Mouse (Mus musculus): ENCODE data around the gene Olfr822.
"Not testable (repeated sequence)": the region's sequence is repeated elsewhere in the genome, so short reads cannot be mapped to it uniquely, and the experiment has no call there.

Olfr822 gene

DNA sequence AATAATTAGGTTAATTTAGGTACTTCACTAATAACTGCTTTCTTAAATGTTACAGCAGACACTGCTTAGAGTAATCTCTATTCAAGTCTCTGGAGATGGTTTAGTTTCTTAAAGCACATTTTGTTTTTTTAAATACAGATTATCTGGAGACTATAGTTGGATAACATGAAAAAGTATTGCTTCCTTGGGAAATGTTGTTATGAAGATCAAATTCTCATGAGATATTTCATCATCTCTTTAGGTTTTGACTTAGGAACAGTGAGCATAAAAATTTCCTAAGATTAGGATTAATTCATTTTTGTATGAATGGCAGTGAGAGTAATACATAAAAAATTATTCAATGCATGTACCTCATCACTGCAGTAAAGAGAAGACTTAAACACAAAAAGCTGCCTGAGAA, at the start of gene Olfr822:
TSS of gene Olfr822 (plus strand) at position 301 of the 400 bp plus-strand sequence.
- DNase-seq, result no peak

DNA sequence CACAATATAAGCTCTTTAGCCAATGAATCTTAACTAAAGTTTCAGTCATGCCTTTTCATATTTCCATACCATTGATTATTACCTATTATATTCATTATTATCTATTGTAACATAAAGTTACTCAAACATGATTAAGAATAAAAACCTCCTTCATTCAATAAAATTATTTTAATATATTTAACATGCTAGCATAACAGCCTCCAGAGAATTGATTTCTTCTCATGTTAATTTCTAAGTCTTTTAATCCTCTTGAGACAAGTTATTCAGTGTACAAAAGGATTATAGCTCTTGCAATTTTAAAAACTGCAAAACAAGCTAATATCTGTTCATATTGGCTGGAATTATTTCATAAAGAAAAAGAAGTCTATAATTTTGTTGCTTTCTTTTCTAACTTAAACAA, 41.0 kb upstream of the Olfr822 start, which contains the start of gene Olfr821:
TSS of gene Olfr821 (plus strand) at position 301 of the 400 bp plus-strand sequence.
- DNase-seq, result no peak

DNA sequence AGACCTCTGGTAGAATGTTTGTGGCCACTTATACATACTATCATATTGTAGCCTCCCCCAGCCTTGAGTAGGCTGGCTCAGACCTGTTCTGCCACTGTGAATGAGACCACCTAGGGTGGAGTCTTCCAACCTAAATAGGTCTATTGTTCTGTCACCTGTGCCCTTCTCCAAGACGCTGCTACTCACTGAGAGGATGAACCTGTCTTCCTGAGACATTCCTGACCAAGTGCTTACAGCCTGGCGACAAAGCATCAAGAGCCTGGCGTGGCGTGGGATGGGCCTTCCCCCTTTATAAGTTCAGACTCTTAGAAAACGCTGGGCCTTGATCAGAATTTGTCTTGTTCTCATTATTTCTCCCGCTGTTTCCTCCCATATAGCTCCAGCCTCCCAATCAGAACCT, 33.9 kb upstream of the Olfr822 start:
- DNase-seq, result no peak

DNA sequence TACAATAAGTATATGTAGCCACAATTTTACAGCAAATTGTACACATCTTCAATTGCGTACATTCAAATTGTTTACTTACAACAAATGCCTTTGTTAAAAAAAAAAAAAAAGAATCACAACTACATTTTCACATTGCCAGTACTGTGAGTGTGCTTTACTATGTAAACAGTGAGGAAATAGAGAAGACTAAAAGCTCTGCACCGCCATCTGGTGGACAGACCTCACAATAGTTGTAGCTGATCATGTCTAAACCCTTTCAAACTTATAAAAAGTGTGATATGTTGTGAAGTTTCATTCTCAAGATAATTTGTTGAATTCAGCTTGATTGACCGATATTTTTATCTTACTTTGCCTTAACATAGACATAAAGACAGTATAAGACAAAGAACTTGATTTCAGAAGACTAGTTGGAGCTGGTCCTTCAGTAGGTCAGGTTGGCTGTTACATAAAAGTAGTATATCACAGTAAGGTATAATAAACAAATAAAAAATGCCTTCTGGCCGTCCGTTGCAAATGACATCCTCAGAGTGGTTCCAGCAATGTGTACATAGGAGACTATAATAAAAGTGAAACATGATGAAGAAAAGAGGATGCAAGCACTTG, 21.9 kb downstream of the Olfr822 start:
- DNase-seq, result peak; percentile 6

DNA sequence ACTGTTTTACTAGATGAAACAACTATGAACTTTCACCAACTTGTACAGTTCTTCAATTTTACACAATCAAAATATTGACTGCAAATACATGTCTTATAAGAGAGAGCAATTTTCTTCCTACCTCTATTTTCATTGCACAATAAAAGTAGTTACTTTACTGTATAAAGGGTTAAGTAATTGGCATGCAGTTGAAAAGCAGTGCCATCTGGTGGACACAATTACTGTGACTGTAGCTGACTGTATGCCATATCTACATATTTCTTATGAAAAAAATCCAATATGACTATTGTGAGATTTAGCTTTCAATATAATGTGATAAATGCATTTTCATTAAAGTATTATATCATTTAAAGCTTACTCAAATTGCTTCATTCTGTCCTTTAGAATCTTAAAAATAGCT, 25.1 kb downstream of the Olfr822 start:
- no peak for DNase-seq

DNA sequence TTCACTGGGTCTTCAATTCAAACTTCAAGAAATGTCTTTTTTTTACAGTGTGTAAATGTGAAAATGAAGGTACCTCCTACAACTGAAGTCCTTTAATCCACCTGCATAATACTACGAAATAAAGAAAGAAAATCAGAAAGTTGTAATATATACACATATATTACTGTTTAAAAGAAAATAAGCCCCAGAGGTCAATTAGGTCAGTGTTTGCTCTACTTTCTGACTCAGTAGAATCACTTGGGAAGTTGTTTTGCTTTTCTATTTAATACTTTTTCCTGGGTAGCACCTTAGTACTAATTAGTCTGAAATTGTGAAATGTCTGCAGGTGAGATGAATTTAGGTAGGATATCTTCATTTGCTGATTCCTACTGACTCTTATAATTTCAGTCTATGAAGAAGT, 44.3 kb downstream of the Olfr822 start, which contains the start of gene Olfr823:
TSS of gene Olfr823 (minus strand) at position 101 of the 400 bp plus-strand sequence.
- not testable (repeated sequence) for DNase-seq

DNA sequence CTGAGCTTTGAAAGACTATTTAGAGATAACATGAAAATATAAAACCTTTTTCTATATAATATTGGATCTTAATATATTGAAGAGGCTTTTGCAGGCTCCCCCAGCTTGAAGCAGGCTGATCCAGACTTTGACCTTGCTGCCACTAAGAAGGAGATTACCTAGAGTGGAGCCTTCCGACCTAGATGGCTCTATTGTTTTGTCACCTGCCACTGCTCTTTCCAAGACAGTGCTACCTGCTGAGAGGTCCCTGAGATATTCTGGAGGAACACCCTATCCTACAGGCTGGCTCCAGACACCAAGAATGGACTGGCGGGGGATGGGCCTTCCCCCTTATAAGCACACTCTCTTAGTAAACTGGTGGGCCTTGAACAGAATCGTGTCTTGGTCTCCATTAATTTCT, 45.0 kb downstream of the Olfr822 start:
- not testable (repeated sequence) for DNase-seq

Data from thymus, postnatal 25 days (tissue).